Mouse (Mus musculus) left cerebral cortex, postnatal 14 days (tissue): ENCODE measurements around the gene Sipa1l3. TPM values are rescaled to one million over a fixed set of nuclear protein-coding genes. Genes with fewer than 3 reads are reported as not detected.
A peak's percentile ranks its signal among the peaks of the same experiment; 100 is the strongest.

Experiments
- DNase-seq, 2 experiments: peaks; one replicate each; pipeline ENCODE4 v3.0.0; 2021 to 2022; ENCODE audit warnings: low spot score in 2 of 2, mixed read lengths in 1 of 2
- intact Hi-C: fragments of 180-260 bp; cut with DNase I; formaldehyde crosslinking; loops from one replicate; pipeline ENCODE4 v1.15.1; 2025
- total RNA-seq, 2 experiments: library from RNA; stranded (reverse); gene quantifications; 2 replicates each; pipeline ENCODE4 v1.2.3; 2021

Sipa1l3 gene
- total RNA-seq, 2 experiments from 2014 or later = 50.1 to 54.8 TPM

DNA sequence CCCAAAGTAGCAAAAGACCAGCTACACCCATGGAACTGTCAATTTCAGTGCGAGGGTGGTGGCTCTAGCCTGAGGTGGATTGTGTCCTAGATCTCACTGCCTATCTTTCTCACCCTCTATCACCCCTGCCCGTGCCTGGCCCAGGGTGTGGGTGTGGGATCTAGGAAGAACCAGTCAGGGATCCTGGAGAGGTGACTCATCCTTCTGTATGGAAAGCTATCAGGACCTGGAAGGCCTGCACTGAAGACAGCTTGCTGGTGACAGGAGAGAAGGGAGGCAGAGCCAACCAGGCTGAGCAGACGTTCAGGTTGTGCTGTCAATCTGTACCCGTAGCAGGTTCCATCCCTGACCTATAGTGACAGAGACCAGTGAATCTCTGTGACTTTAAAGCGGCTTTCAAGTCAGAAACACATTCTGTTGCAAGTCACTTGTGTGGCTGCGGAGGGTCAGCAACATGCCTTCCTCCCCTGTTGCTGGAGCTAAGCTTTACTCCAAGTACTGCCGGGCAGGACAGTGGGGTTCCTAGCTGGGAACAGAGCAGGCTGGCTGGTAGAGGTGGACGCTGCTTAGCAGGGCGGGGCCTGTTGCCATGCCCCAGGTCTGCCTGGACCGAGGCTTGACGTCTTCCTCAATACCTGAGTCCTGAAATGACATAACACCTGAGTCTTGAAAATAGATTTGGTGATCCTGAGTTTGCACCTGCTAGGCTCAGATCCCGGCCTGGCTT is 122.1 kb downstream of the Sipa1l3 start:
- intact Hi-C loops = no loop called here
- DNase-seq = no peak

DNA sequence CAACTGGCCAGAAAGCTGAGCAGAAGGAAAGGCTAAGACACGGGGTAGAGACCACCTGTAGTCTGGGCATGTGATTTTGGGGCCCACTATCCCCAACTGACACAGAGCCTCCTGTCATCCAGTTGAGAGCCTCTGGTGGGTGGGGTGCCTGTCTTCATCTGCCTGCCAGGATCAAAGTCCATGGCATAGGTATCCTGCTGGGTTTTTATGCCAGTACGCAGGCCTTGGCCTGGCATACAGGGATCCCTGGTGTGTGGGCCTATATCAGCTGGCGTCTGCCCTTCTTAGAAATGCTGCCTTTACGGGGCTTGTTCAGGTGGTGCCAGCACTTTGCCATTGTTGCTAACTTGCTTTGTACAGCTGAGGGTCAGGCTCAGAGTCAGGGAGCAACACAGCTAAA is 123.3 kb downstream of the Sipa1l3 start:
- intact Hi-C loops = no loop called here
- no peak for DNase-seq

DNA sequence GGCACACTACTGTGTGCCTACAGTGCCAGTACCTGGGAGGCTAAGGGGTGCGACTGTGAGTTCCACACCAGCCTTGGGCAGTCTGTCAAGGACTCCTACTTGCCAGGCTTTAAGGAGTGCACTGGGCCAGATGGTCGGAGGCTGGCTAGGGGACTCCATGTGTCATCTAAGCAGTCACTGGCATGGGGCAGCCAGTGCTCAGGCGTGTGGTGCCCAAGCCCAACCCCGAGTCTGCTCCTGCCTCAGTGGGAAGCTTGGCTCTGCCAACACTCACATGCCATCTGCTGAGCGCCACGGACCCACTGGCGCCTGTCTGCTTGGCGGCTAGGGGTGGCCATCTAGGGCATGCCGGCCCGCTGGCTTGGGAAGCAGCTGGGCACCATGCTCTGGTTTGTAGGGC is 125.1 kb downstream of the Sipa1l3 start:
- DNase-seq = no peak
- intact Hi-C loops = loop anchor here (5.0 kb wide), 1 partner anchor 44 kb away; no protein-coding TSS in a partner anchor

DNA sequence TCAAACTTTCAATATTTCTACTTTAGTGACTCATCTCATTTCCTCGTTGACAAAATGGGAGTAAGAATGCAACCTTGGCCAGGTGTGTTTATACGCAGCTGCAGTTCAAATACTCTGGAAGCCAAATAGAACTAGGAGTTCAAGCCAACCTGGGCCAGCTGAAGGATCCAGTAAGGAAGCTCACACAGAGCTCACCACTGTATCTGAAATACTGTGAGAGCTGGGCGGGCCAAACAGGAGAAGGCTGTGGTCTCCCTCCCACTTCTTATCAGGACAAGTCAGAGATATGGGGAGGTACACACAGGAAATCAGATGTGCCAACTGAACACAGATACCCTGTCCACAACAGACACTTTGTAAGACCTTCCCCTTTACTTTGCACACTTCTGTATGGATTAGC is 125.6 kb downstream of the Sipa1l3 start:
- DNase-seq = no peak
- intact Hi-C loops = loop anchor here (5.0 kb wide), 1 partner anchor 44 kb away; no protein-coding TSS in a partner anchor

DNA sequence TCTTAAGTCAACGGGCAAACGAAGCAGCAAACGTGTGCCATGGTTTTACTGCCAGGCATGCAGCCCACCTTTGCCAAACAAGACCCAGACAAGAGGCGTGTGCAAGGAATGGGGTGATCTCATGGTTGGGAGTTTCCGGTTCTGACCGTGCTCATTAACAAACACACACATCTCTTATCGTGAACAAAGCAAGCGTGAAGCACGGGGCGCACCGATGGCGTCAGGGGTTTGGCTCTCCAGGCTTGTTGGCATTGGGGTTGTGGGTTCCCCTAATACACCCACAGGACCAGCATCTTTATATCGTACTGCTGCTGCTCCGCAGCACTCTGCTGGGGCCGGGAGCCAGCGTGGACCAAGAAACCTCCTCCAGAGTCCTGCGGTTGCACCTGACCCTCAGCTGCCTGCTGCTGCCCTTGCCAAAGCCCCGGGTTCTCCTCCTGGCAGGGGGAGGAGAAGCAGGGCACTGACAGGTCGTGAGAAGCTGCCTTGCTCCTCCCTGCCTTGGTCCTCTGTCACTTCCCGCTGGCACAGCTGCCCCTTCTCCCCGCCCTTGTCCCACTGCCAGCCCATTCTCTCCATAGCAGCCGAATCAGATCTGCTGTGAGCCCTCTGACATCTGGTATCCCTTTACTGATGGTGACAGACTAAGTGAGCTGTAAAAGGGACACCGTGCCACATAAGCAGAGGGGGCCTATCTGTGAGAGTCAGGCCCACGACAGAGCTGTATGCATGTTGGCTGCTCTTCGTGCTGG is 126.5 kb downstream of the Sipa1l3 start:
- intact Hi-C loops = loop anchor here (5.0 kb wide), 1 partner anchor 45 kb away; no protein-coding TSS in a partner anchor
- no peak for DNase-seq

DNA sequence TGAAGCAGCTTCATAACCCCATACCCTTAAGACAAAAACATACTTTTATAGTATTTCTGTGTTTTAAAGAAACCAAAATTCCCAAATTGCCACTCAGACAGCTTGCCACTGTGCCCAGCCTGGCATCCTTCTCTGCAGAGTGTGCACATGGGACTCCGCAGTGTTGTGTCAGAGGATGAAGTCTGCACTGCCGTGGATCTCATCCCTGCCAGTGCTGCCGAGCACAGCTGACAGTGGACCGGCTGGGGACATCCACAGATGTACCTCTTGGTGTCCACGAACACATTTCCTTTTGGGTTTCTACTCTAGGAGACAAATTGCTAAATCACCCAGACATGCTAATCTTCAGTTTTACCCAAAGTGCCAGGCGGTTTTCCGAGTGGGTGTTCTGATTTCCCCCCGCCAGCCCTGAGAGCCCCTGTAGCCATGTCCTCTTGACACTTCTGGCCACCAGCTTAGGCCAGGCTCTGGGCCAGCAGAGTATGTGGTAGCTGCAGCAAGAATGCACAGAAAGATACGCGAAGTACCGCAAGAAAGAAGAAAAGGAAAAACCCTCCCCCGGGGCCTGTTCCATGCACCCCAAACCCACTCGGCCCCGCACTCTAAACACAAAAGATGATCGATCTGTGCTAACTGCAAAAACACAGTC is 127.2 kb downstream of the Sipa1l3 start:
- intact Hi-C loops = loop anchor here (5.0 kb wide), 1 partner anchor 46 kb away; no protein-coding TSS in a partner anchor
- no peak for DNase-seq

DNA sequence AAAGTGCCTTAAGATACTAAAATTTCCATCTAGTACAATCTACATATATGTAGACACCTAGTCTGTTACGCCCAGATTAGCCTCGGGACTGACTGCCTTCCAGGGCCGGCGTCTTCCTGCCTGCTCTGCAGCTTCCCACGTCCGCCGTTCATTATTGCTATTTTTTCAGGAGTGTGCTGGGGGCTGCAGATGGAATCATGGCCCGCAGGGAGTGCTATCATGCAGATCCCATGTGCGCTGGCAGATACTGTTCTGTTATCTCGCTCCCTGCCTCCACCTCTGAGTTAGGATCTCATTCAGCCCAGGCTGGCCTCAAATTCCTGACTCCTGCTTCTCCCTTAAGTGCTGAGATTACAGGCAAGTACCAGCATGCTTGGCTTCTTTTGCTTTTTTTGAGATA is 128.2 kb downstream of the Sipa1l3 start:
- no peak for DNase-seq
- intact Hi-C loops = loop anchor here (5.0 kb wide), 1 partner anchor 47 kb away; no protein-coding TSS in a partner anchor

DNA sequence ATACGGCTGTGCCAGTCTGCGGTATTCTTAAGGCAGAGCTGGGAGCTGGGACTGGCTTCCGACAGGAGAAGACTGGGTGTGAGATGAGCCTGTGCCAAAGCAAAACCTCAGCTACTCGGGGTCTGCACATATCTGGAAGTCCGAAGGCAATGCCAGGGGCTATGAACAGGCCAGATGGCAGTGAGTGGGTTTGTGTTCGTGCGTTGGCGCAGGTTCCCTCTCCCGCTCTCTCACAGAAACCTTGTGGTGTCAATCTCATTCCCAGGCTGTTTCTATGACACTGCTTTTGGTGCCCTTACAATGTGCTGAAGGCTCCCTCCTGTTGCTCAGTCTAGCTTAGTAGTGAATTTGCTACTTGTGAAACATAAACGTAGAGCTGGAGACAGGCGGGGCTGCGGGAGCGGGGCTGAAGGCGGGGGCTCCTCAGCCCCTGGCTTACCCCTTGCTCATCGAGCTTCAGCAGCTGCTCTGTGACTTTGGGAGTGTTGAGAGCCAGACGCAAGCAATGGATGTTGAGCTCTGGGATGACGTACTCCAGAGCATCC is 130.8 kb downstream of the Sipa1l3 start:
- intact Hi-C loops = no loop called here
- DNase-seq = peak; percentile 46 to 67

DNA sequence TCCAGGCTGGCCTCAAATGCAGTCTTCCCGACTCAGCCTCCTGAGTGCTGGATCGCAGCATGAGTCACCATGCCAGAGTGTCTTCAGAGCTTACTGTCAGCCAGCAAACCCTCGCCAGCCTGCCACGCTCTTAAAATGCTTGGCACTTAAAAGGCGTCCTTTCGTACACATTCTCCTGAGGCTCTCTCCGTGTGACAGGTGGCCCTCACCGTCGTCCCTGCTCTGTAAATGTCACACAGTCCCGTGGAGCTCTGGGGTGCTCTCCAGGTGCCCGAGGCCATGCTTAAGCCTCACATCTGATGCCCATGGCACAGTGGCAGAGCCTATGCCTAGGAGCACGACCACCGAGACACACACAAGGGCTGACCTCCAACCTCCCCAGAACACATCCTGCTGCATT is 132.1 kb downstream of the Sipa1l3 start:
- DNase-seq = no peak
- intact Hi-C loops = no loop called here

DNA sequence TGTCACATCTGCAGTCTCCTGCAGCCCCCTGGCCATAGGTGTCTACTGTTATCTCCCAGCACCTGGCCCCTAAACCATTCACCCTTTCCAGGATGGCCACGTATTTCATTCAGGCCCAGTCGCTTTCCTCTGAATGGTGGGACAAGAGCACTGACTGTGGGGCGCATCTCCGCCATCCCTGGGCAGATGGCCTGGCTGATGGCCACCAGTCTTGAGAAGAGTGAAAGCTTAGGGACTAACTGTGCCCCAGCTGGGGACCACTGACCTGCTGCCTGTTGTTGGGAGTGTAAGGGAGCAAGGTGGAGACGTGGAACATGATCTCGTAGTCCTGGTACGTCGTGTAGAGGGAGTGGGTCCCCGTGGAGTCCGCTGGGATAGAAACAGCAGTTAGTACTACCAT is 132.7 kb downstream of the Sipa1l3 start:
- intact Hi-C loops = no loop called here

DNA sequence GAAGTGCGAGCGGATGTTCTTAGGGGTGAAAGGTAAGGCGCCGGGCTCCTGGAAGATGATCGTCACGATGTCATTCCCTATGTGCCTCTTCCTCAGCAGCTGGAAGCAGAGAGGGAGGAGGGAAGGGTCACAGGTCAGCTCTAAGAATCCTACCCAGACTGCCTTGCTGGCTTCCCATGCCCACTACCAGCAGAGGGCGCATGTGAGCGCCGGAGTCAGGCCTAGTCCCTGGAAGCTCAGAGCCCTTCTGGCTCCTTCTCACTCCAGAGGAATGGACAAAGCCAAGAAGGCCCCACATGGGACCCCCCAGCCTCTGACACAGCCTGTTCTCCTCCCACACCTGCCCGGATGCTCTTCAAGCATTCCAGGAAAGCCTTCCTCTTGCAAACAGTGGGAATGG is 135.2 kb downstream of the Sipa1l3 start:
- intact Hi-C loops = loop anchor here (1.0 kb wide), 1 partner anchor 139 kb away; no protein-coding TSS in a partner anchor

More for the DNA sequence above, 132.7 kb downstream of the Sipa1l3 start:
- DNase-seq = no peak

DNA sequence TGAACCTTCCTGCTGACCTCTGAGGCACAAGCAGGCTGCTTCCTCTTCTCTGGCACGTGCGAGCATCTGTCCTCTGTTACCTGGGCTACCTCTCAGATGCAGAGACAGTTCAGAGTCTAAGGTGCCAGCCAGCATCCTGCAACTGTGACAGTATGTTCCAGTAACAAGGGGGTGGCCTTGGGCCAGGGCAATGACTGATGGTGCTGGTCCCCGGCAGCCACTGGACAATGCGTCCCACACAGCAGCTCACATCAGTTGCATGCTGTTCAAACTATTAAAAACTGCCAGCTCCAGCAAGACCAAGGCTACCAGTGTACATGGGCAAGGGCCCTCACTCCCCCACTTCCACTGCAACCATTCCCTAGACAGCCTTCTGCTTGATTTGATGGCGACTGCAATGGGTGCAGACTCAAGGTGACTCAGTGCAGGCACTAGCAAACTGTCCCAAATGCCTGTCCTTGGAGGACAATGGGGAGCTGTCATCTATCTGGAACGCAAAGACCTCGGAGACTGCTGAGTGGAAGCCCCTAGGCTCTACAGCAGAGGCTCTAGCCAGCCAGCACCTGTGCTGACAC is 136.9 kb downstream of the Sipa1l3 start:
- intact Hi-C loops = no loop called here
- no peak for DNase-seq

More for the DNA sequence above, 135.2 kb downstream of the Sipa1l3 start:
- peak; percentile 69 to 84 for DNase-seq

DNA sequence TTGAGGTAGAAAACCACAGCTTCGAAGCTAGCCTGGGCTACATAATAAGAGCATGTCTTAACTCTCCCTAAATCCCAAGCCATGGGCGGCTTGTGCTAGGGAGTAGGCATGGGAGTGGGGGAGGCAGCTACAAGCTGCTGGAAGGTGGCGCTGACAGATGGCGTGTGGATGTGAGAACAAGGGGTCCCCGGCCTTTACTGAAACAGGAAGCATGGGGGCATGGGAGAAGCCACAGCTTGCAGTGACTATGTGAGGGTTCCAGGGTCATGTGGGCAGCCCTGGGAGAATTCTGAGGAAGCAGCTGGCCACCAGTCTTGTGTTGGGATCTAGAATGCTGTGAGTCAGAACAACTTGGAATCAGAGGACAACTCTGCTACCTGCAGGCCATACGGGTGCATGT is 144.4 kb downstream of the Sipa1l3 start:
- DNase-seq = no peak
- intact Hi-C loops = no loop called here

DNA sequence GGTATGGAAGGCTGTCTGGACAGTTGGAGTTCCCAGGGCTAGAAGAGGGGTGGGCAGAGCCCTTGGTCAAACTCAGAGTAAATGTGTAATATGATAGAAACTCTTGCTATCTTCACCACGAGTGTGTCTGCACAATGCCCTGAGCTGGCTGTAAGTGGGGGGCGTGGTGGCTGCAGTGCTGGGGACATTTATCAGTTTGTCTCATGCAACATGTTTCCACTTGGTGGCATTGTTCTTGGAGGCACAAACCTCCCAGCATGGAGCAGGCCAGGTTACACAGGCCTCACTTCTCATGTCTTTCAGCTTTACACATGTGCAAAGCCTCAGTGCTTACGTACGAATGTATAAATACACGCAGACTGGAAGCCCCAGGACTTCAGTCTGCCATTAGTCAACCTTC is 146.3 kb downstream of the Sipa1l3 start:
- intact Hi-C loops = no loop called here
- DNase-seq = no peak

DNA sequence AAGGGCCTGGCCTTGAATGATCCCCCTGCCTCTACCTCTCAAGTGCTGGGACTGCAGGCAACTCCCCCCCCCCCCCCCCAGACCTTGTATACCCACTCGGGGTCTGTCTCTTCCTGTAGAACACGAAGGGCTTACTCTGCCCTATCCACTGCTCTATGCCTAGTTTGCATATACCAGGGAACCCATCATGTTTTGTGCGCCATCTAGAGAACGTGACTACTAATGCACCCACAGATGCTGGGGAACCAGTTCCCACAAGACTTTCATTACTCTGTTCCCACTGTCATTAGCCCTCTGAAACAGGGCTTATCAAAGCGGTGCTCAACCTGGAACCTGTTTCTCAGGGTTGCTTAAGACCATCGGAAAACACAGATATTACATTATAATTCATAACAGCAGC is 148.4 kb downstream of the Sipa1l3 start:
- DNase-seq = no peak
- intact Hi-C loops = no loop called here

DNA sequence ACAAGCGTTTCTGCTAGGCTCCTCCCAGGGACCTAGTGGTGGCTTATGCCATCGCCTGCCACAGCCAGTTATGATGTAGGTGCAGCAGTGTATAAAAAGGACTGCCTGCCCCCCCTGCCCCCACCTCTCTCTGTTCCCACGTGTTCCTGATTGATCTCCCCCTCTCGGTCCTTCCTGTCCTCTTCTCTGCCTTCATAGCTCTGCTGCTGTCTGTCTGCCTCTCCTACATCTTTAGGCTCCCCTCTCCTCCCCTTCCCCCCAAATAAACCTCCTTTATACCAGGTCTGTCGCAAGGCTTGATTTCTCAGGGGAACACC is 150.5 kb downstream of the Sipa1l3 start:
- intact Hi-C loops = loop anchor here (10.0 kb wide), 2 partner anchors 193 to 313 kb away; partner anchors contain the start of genes Ggn and Spred3
- no peak for DNase-seq

DNA sequence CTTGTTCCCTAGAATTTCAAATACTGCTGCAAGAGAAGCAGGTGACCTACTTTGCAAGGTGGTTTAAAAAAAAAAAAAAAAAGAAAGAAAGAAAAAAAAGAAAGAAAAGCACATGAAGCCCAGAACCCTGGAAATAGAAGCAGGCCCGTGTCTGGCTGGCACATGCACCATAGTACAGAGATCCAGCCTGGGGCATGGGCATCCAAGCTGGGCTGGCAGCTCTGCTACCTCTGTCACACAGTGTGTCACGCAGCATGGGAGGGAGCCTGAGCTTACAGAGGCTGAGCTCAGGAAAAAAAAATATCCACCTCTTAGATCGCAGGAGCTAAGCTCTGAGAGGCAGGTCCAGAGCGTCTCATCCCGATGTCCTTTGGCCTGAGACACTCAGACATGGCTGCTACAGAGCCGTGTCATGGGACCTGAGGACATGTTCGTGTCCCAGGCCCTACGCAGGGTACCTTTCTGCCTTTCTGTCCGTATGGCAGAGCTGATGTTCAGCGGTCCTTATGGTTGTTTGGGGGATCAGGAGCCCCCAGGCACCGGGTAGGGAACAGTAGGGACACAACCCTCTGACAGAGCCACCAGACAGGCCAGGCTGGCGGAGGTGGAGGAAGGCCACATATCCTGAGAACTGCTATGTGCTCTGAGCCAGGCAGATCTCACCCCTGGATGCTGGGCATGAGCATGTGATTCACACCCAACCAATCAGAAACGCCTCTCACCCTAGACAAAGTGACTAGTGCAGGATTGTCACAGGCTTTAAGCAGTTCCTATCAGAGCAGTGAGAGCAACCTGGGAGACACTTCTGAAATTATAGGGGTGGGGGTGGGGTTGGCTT is 151.1 kb downstream of the Sipa1l3 start:
- intact Hi-C loops = loop anchor here (10.0 kb wide), 2 partner anchors 193 to 313 kb away; partner anchors contain the start of genes Ggn and Spred3
- DNase-seq = peak; percentile 58 to 83

DNA sequence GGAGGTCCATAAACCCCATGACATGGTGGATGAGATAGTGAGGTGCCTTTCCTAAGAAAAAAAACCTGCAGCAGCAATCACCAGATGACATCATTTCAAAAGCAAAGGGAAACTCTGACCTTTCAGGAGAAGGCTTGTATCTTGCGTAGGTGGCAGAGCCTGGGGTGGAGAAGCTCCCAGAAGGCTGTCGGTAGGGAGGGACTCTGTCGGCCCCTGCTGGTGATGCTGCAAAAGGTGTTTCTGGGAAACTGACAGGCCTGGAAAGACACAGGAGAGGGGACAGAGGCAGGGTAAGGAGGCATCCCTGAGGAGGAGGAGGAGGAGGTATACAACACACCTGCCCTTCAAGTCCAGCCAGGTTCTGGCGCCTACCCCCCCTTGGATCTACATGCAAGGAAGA is 154.4 kb downstream of the Sipa1l3 start:
- intact Hi-C loops = loop anchor here (5.0 to 10.0 kb wide), 4 partner anchors 47 to 309 kb away; partner anchors contain the start of genes Dpf1, Ggn and Spred3
- peak; percentile 75 to 80 for DNase-seq
